9 mouse cellular contexts compared by ENCODE assay signal in genomic region chr4:100478592-100479321, GRCm38 (mm10). TPM values are rescaled to one million over a fixed set of nuclear protein-coding genes. Genes with fewer than 3 reads are reported as not detected.
DNase-seq lines count a peak whose midpoint lies in the region; ATAC-seq lines count a peak whose summit lies in the region.
"Had no signal": no experiment of that assay in that cellular context is flagged by ENCODE, and none has a peak within 500 bp of the region (broad histone marks: within the 10 kb centered on the region; RNA-seq: fewer than 3 reads in every experiment).

TSS of gene Ube2u (plus strand) at chr4:100478849.

- no peak within 1 kb of the TSS for H3K27ac ChIP-seq in forebrain, embryonic 16.5 days (ENCODE audit: low read length)
- no peak within 1 kb of the TSS for H3K27ac ChIP-seq in hindbrain, embryonic 14.5 days
- H3K27ac ChIP-seq in lung, embryonic 15.5 days = no peak within 1 kb of the TSS

- H3K36me3 ChIP-seq in forebrain, embryonic 16.5 days (ENCODE audit: control insufficient read depth, insufficient read depth) = no peaks in the 10 kb centered on the region
- no peaks in the 10 kb centered on the region for H3K36me3 ChIP-seq in hindbrain, embryonic 14.5 days (replicated peaks; ENCODE audit: control insufficient read depth, insufficient read depth)
- no peaks in the 10 kb centered on the region for H3K36me3 ChIP-seq in lung, embryonic 15.5 days

- WGBS in forebrain, embryonic 16.5 days = 16% methylated on average over 15 of the region's 15 CpGs
- 25% methylated on average over 15 of the region's 15 CpGs for WGBS in hindbrain, embryonic 14.5 days
- WGBS in lung, embryonic 15.5 days = 25% methylated on average over 15 of the region's 15 CpGs

- peak within 1 kb of the TSS; percentile 33 for H3K4me3 ChIP-seq in forebrain, embryonic 16.5 days (replicated peaks; ENCODE audit: low read length)
- H3K4me3 ChIP-seq in hindbrain, embryonic 14.5 days (replicated peaks; ENCODE audit: low read length) = peak within 1 kb of the TSS; percentile 12
- H3K4me3 ChIP-seq in lung, embryonic 15.5 days = peak within 1 kb of the TSS; percentile 27

- peak within 1 kb of the TSS; percentile 15; the same call in 1 of the 2 replicates for H3K9ac ChIP-seq in forebrain, embryonic 16.5 days (replicated peaks; ENCODE audit: low read depth, low read length)
- 0 out of 2 replicates have a peak within 1 kb of the TSS, but pooled peaks have one; percentile 24 for H3K9ac ChIP-seq in hindbrain, embryonic 14.5 days
- no peak within 1 kb of the TSS for H3K9ac ChIP-seq in lung, embryonic 15.5 days

- ATAC-seq in forebrain, embryonic 16.5 days = peak; percentile 97
- ATAC-seq in hindbrain, embryonic 14.5 days (ENCODE audit: low FRiP score) = peak; percentile 94
- peak; percentile 80; the same call in 1 of the 2 replicates for ATAC-seq in lung, embryonic 15.5 days (ENCODE audit: borderline replicate concordance, extremely low read depth, low FRiP score, low TSS enrichment)

- H3K27me3 ChIP-seq in forebrain, embryonic 16.5 days (replicated peaks; ENCODE audit: control insufficient read depth, insufficient read depth, low read length) = no peaks in the 10 kb centered on the region
- H3K27me3 ChIP-seq in hindbrain, embryonic 14.5 days (ENCODE audit: control insufficient read depth, insufficient read depth, low read length) = no peaks in the 10 kb centered on the region
- no peaks in the 10 kb centered on the region for H3K27me3 ChIP-seq in lung, embryonic 15.5 days

- peaks cover 8% of the 10 kb centered on the region for H3K4me1 ChIP-seq in forebrain, embryonic 16.5 days (replicated peaks; ENCODE audit: control insufficient read depth, insufficient read depth, low read length)
- no peaks in the 10 kb centered on the region for H3K4me1 ChIP-seq in hindbrain, embryonic 14.5 days (replicated peaks; ENCODE audit: control insufficient read depth, insufficient read depth, low read length)
- peaks cover 10% of the 10 kb centered on the region; the same call in 1 of the 2 replicates for H3K4me1 ChIP-seq in lung, embryonic 15.5 days

- peak; percentile 10 for DNase-seq in gastrocnemius, adult 18-20 months (ENCODE audit: low spot score)
- no peak for DNase-seq in gastrocnemius, postnatal 25 days
- peak; percentile 81 for DNase-seq in hindbrain, embryonic 14.5 days (ENCODE audit: low spot score)
- peak; percentile 9 to 36 for DNase-seq in layer of hippocampus, postnatal 14 days (ENCODE audit: low spot score in 2 of 2)
- peak; percentile 15 to 42 for DNase-seq in right cerebral cortex, adult 2 months (ENCODE audit: low spot score in 2 of 2)
- no peak for DNase-seq in urinary bladder, adult 18-20 months (ENCODE audit: low spot score in 2 of 2)

- peak within 1 kb of the TSS; percentile 51 for H3K4me2 ChIP-seq in forebrain, embryonic 16.5 days (ENCODE audit: low read length)
- peak within 1 kb of the TSS; percentile 53 for H3K4me2 ChIP-seq in hindbrain, embryonic 14.5 days (replicated peaks)
- H3K4me2 ChIP-seq in lung, embryonic 15.5 days = peak within 1 kb of the TSS; percentile 51

- H3K9me3 ChIP-seq in forebrain, embryonic 16.5 days (ENCODE audit: control insufficient read depth, low read length) = no peaks in the 10 kb centered on the region
- H3K9me3 ChIP-seq in hindbrain, embryonic 14.5 days (ENCODE audit: control insufficient read depth, low read length) = no peaks in the 10 kb centered on the region
- H3K9me3 ChIP-seq in lung, embryonic 15.5 days = no peaks in the 10 kb centered on the region

RNA-seq across cellular contexts. Expression of gene Ube2u, which starts in this region (rescaled TPM):
- total RNA-seq in gastrocnemius, adult 18-20 months (2021) = not detected
- total RNA-seq in gastrocnemius, postnatal 25 days (2021) = not detected
- polyA plus RNA-seq in forebrain, embryonic 16.5 days (2015; fragmentation: Nextera tagmentation; extraction: Ambion mirVana) = 0.17 and 0.27 TPM in 2 replicates
- polyA plus RNA-seq in hindbrain, embryonic 14.5 days (2014; fragmentation: Nextera tagmentation; extraction: Ambion mirVana) = 0.66 TPM in 1 of 2 replicates, not detected in the other
- total RNA-seq in layer of hippocampus, postnatal 14 days (2021) = not detected
- 0.25 and 0.30 TPM in 2 replicates for polyA plus RNA-seq in lung, embryonic 15.5 days (2015; fragmentation: Nextera tagmentation; extraction: Ambion mirVana)
- polyA plus RNA-seq: spleen, adult 2 months had no signal

Comparison
In these comparisons a context has a peak if more than half of its experiments do, and no peak if none do; other contexts are left out.
1. Peak in DNase-seq in gastrocnemius, adult 18-20 months; RNA of the gene not detected or under 1 TPM.
2. Peak in ATAC-seq, H3K4me3 ChIP-seq, H3K9ac ChIP-seq and H3K4me2 ChIP-seq in forebrain, embryonic 16.5 days; RNA of the gene not detected or under 1 TPM.
3. Peak in DNase-seq, ATAC-seq, H3K4me3 ChIP-seq, H3K9ac ChIP-seq and H3K4me2 ChIP-seq in hindbrain, embryonic 14.5 days; RNA of the gene not detected or under 1 TPM.
4. Peak in DNase-seq in layer of hippocampus, postnatal 14 days; RNA of the gene not detected or under 1 TPM.
5. Peak in ATAC-seq, H3K4me3 ChIP-seq and H3K4me2 ChIP-seq in lung, embryonic 15.5 days; RNA of the gene not detected or under 1 TPM.
6. DNase-seq: peak in right cerebral cortex, adult 2 months (2 of 2); none in gastrocnemius, postnatal 25 days (single experiment) and urinary bladder, adult 18-20 months (0 of 2).
7. Peak in every context shown above with its lines, with median percentiles within 50 percentile points of each other: ATAC-seq, H3K4me2 ChIP-seq and H3K4me3 ChIP-seq.